Mouse (Mus musculus): ENCODE data around the gene Olfr1112. TPM values are rescaled to one million over a fixed set of nuclear protein-coding genes. Genes with fewer than 3 reads are reported as not detected.
"Not testable (repeated sequence)": the region's sequence is repeated elsewhere in the genome, so short reads cannot be mapped to it uniquely, and the experiment has no call there.

The Olfr1112 gene
- not detected in 2 replicates for polyA plus RNA-seq (2015; fragmentation: Nextera tagmentation; extraction: Ambion mirVana)

GRCm38 (mm10) chr2:87187498-87187897 is at the start of gene Olfr1112:
Gene Olfr1112 (plus strand): TSS chr2:87187798.
- Histone ChIP-seq H3K36me3 (no peaks in the 10 kb centered on the region), H3K4me2 (no peak within 1 kb of the TSS), H3K4me1 (no peaks in the 10 kb centered on the region), H3K9ac (no peak within 1 kb of the TSS), H3K4me3 (replicated peaks) (no peak within 1 kb of the TSS), H3K9me3 (replicated peaks) (no peaks in the 10 kb centered on the region), H3K27me3 (no peaks in the 10 kb centered on the region), H3K27ac (no peak within 1 kb of the TSS)
- WGBS = 89% methylated on average over 1 of the region's 1 CpGs
- ATAC-seq (replicated peaks; ENCODE audit: low FRiP score) = no peak

GRCm38 (mm10) chr2:87140200-87140599 is 47.4 kb upstream of the Olfr1112 start, which contains the start of gene Olfr1110:
Gene Olfr1110 (minus strand): TSS chr2:87140300.
- no peak within 1 kb of the TSS for H3K4me3 ChIP-seq (replicated peaks)
- no peaks in the 10 kb centered on the region for H3K4me1 ChIP-seq
- H3K4me2 ChIP-seq = no peak within 1 kb of the TSS
- no peaks in the 10 kb centered on the region for H3K27me3 ChIP-seq
- H3K9ac ChIP-seq = no peak within 1 kb of the TSS
- H3K36me3 ChIP-seq = no peaks in the 10 kb centered on the region
- H3K27ac ChIP-seq = no peak within 1 kb of the TSS
- no peak for ATAC-seq (replicated peaks; ENCODE audit: low FRiP score)
- H3K9me3 ChIP-seq (replicated peaks) = no peaks in the 10 kb centered on the region
- WGBS = 80% methylated on average over 1 of the region's 1 CpGs

GRCm38 (mm10) chr2:87152524-87152923 is 35.1 kb upstream of the Olfr1112 start, which contains the start of gene Olfr1111:
Gene Olfr1111 (minus strand): TSS chr2:87152624.
- no peak within 1 kb of the TSS for H3K4me2 ChIP-seq
- H3K9me3 ChIP-seq (replicated peaks) = no peaks in the 10 kb centered on the region
- no peak for ATAC-seq (replicated peaks; ENCODE audit: low FRiP score)

GRCm38 (mm10) chr2:87167731-87168130 is 19.9 kb upstream of the Olfr1112 start:
- WGBS = 83% methylated on average over 2 of the region's 2 CpGs
- H3K4me2 ChIP-seq; H3K4me1 ChIP-seq; ATAC-seq (replicated peaks; ENCODE audit: low FRiP score); H3K36me3 ChIP-seq; H3K4me3 ChIP-seq (replicated peaks); H3K27me3 ChIP-seq; H3K9ac ChIP-seq; H3K27ac ChIP-seq; H3K9me3 ChIP-seq (replicated peaks): not testable (repeated sequence)

More at GRCm38 (mm10) chr2:87152524-87152923, 35.1 kb upstream of the Olfr1112 start, which contains the start of gene Olfr1111:
- H3K36me3 ChIP-seq = no peaks in the 10 kb centered on the region
- no peaks in the 10 kb centered on the region for H3K27me3 ChIP-seq
- H3K9ac ChIP-seq = no peak within 1 kb of the TSS
- no peaks in the 10 kb centered on the region for H3K4me1 ChIP-seq
- H3K4me3 ChIP-seq (replicated peaks) = no peak within 1 kb of the TSS
- H3K27ac ChIP-seq = no peak within 1 kb of the TSS

- no peak within 1 kb of the TSS for H3K27ac ChIP-seq
- no peaks in the 10 kb centered on the region for H3K36me3 ChIP-seq
- ATAC-seq (replicated peaks; ENCODE audit: low FRiP score) = no peak
- no peaks in the 10 kb centered on the region for H3K9me3 ChIP-seq (replicated peaks)
- WGBS = 87% methylated on average over 2 of the region's 2 CpGs
- no peaks in the 10 kb centered on the region for H3K27me3 ChIP-seq
- no peaks in the 10 kb centered on the region for H3K4me1 ChIP-seq
- no peak within 1 kb of the TSS for H3K4me2 ChIP-seq
- H3K9ac ChIP-seq = no peak within 1 kb of the TSS
- no peak within 1 kb of the TSS for H3K4me3 ChIP-seq (replicated peaks)
These were observed 21.1 kb downstream of the Olfr1112 start, which contains the start of gene Olfr1113 for GRCm38 (mm10) chr2:87208670-87209069. Gene Olfr1113 (plus strand): TSS chr2:87208970.

Other genes with a start within 250 kb of the Olfr1112 start
- not detected in 2 replicates for gene Olfr1099, start 227.1 kb upstream of the Olfr1112 start, polyA plus RNA-seq (2015; fragmentation: Nextera tagmentation; extraction: Ambion mirVana)
- gene Olfr1100, start 207.8 kb upstream of the Olfr1112 start, polyA plus RNA-seq (2015; fragmentation: Nextera tagmentation; extraction: Ambion mirVana) = not detected in 2 replicates
- gene Olfr1101, start 196.6 kb upstream of the Olfr1112 start, polyA plus RNA-seq (2015; fragmentation: Nextera tagmentation; extraction: Ambion mirVana) = not detected in 2 replicates
- gene Olfr1102, start 189.4 kb upstream of the Olfr1112 start, polyA plus RNA-seq (2015; fragmentation: Nextera tagmentation; extraction: Ambion mirVana) = not detected in 2 replicates
- not detected in 2 replicates for gene Olfr1104, start 160.7 kb upstream of the Olfr1112 start, polyA plus RNA-seq (2015; fragmentation: Nextera tagmentation; extraction: Ambion mirVana)
- gene Olfr1105, start 151.3 kb upstream of the Olfr1112 start, polyA plus RNA-seq (2015; fragmentation: Nextera tagmentation; extraction: Ambion mirVana) = not detected in 2 replicates
- not detected in 2 replicates for gene Olfr1106, start 135.5 kb upstream of the Olfr1112 start, polyA plus RNA-seq (2015; fragmentation: Nextera tagmentation; extraction: Ambion mirVana)
- gene Olfr1107, start 112.0 kb upstream of the Olfr1112 start, polyA plus RNA-seq (2015; fragmentation: Nextera tagmentation; extraction: Ambion mirVana) = not detected in 2 replicates
- gene Olfr1109, start 91.8 kb upstream of the Olfr1112 start, polyA plus RNA-seq (2015; fragmentation: Nextera tagmentation; extraction: Ambion mirVana) = not detected in 2 replicates
- gene Olfr259, start 73.2 kb upstream of the Olfr1112 start, polyA plus RNA-seq (2015; fragmentation: Nextera tagmentation; extraction: Ambion mirVana) = not detected in 2 replicates
- not detected in 2 replicates for gene Olfr1110, start 47.5 kb upstream of the Olfr1112 start, polyA plus RNA-seq (2015; fragmentation: Nextera tagmentation; extraction: Ambion mirVana)
- gene Olfr1111, start 35.2 kb upstream of the Olfr1112 start, polyA plus RNA-seq (2015; fragmentation: Nextera tagmentation; extraction: Ambion mirVana) = not detected in 2 replicates
- not detected in 2 replicates for gene Olfr1113, start 21.2 kb downstream of the Olfr1112 start, polyA plus RNA-seq (2015; fragmentation: Nextera tagmentation; extraction: Ambion mirVana)
- not detected in 2 replicates for gene Olfr1115, start 60.2 kb downstream of the Olfr1112 start, polyA plus RNA-seq (2015; fragmentation: Nextera tagmentation; extraction: Ambion mirVana)
- not detected in 2 replicates for gene Olfr1116, start 79.7 kb downstream of the Olfr1112 start, polyA plus RNA-seq (2015; fragmentation: Nextera tagmentation; extraction: Ambion mirVana)
- gene Olfr1118, start 119.8 kb downstream of the Olfr1112 start, polyA plus RNA-seq (2015; fragmentation: Nextera tagmentation; extraction: Ambion mirVana) = not detected in 2 replicates
- not detected in 2 replicates for gene Olfr1120, start 167.0 kb downstream of the Olfr1112 start, polyA plus RNA-seq (2015; fragmentation: Nextera tagmentation; extraction: Ambion mirVana)
- not detected in 2 replicates for gene Olfr1121, start 182.1 kb downstream of the Olfr1112 start, polyA plus RNA-seq (2015; fragmentation: Nextera tagmentation; extraction: Ambion mirVana)
- gene Olfr1122, start 198.1 kb downstream of the Olfr1112 start, polyA plus RNA-seq (2015; fragmentation: Nextera tagmentation; extraction: Ambion mirVana) = not detected in 2 replicates
- not detected in 2 replicates for gene Olfr1123, start 228.8 kb downstream of the Olfr1112 start, polyA plus RNA-seq (2015; fragmentation: Nextera tagmentation; extraction: Ambion mirVana)
- gene Olfr1124, start 242.5 kb downstream of the Olfr1112 start, polyA plus RNA-seq (2015; fragmentation: Nextera tagmentation; extraction: Ambion mirVana) = 0.06 and 0.08 TPM in 2 replicates

Data from kidney, embryonic 15.5 days (tissue).